ENCODE assay signal across 7 mouse cellular contexts in the genomic region with DNA sequence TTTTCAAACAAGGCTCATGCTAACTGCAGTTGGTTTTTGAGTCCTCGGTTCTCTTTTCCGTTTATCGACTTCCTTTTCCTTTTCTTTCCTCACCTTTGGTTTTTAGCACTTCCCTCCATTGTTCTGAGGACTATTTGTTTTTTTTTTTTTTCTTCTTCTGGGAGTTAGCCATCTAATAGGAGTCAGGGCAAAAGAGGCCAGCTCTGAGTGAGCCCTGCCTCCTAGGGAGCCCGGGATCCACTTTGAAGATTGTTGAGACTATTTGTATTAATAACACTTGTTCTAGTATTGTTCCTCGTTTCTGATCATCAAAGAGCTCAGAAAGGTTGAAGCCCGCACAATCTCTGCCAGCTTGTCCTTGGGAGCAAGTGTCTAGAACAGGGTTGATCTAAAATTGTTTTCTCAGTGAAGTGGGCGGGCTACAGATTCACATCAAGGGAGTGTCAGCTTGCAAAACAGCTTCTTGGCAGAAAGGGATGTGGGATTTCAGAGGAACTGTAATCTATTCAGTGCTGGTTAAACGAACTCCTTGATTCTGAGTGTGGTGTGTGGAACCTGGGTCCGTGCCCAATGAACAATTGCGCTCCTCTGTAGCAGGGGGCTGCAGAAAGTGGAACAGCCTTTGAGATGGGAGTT.
A peak's percentile ranks its signal among the peaks of the same experiment; 100 is the strongest.
DNase-seq lines count a peak whose midpoint lies in the region; ATAC-seq and TF ChIP-seq lines count a peak whose summit lies in the region.

No protein-coding gene starts in this region.

- TF ChIP-seq CTCF in stomach, postnatal 0 days (IDR thresholded peaks at IDR 0.05; ENCODE audit: low read depth) = no peak

- 70% methylated on average over 10 of the region's 10 CpGs for WGBS in midbrain, embryonic 14.5 days
- WGBS in midbrain, embryonic 11.5 days = 63% methylated on average over 10 of the region's 10 CpGs
- 9% methylated on average over 10 of the region's 10 CpGs for WGBS in liver, embryonic 15.5 days (ENCODE audit: insufficient replicate concordance)
- WGBS in stomach, postnatal 0 days = 32% methylated on average over 10 of the region's 10 CpGs

- no peaks in the 10 kb centered on the region for H3K27me3 ChIP-seq in midbrain, embryonic 14.5 days (ENCODE audit: control insufficient read depth, insufficient read depth, low read length)
- no peaks in the 10 kb centered on the region for H3K27me3 ChIP-seq in midbrain, embryonic 11.5 days (ENCODE audit: control insufficient read depth, insufficient read depth, low read length)
- H3K27me3 ChIP-seq in erythroblast, embryonic 14.5 days (ENCODE audit: control insufficient read depth) = no peaks in the 10 kb centered on the region
- no peaks in the 10 kb centered on the region for H3K27me3 ChIP-seq in liver, embryonic 15.5 days
- no peaks in the 10 kb centered on the region for H3K27me3 ChIP-seq in stomach, postnatal 0 days (ENCODE audit: control insufficient read depth, insufficient read depth, low read length)

- H3K4me1 ChIP-seq in midbrain, embryonic 14.5 days (ENCODE audit: control insufficient read depth, insufficient read depth, low read length) = no peaks in the 10 kb centered on the region
- peaks cover 3% of the 10 kb centered on the region; the same call in 1 of the 2 replicates for H3K4me1 ChIP-seq in midbrain, embryonic 11.5 days (ENCODE audit: control insufficient read depth, insufficient read depth, low read length)
- peaks cover 71% of the 10 kb centered on the region for H3K4me1 ChIP-seq in erythroblast, embryonic 14.5 days (ENCODE audit: control insufficient read depth)
- peaks cover 62% of the 10 kb centered on the region for H3K4me1 ChIP-seq in liver, embryonic 15.5 days (replicated peaks)
- H3K4me1 ChIP-seq in stomach, postnatal 0 days (replicated peaks; ENCODE audit: control insufficient read depth, insufficient read depth) = 0 out of 2 replicates have a peak, but pooled peaks cover 4% of the 10 kb centered on the region

- intact Hi-C loops in heart, postnatal 10 days (cut with DNase I) = loop anchor here (10.0 kb wide), 1 partner anchor 227 kb away; no protein-coding TSS in a partner anchor

- H3K9ac ChIP-seq in midbrain, embryonic 14.5 days (replicated peaks; ENCODE audit: low read length) = no peak overlapping the region
- H3K9ac ChIP-seq in midbrain, embryonic 11.5 days (ENCODE audit: low read length) = no peak overlapping the region
- H3K9ac ChIP-seq in liver, embryonic 15.5 days = peak overlapping the region; percentile 57
- no peak overlapping the region for H3K9ac ChIP-seq in stomach, postnatal 0 days (ENCODE audit: low read length)

- ATAC-seq in midbrain, embryonic 14.5 days (ENCODE audit: low FRiP score, low TSS enrichment) = no peak
- ATAC-seq in midbrain, embryonic 11.5 days (ENCODE audit: low FRiP score) = no peak
- peak; percentile 58 for ATAC-seq in liver, embryonic 15.5 days (ENCODE audit: insufficient read depth)
- ATAC-seq in stomach, postnatal 0 days (ENCODE audit: low FRiP score, low TSS enrichment) = peak; percentile 22; the same call in 1 of the 2 replicates

- TF ChIP-seq EP300 in stomach, postnatal 0 days (optimal IDR thresholded peaks at IDR 0.05) = no peak

- no peak overlapping the region for H3K4me3 ChIP-seq in midbrain, embryonic 14.5 days (replicated peaks; ENCODE audit: low read depth, low read length)
- H3K4me3 ChIP-seq in midbrain, embryonic 11.5 days (ENCODE audit: low read depth, low read length) = no peak overlapping the region
- H3K4me3 ChIP-seq in erythroblast, embryonic 14.5 days (replicated peaks) = peak overlapping the region; percentile 61
- H3K4me3 ChIP-seq in liver, embryonic 15.5 days (replicated peaks) = peak overlapping the region; percentile 46
- no peak overlapping the region for H3K4me3 ChIP-seq in stomach, postnatal 0 days (ENCODE audit: low read depth, low read length)

- H3K27ac ChIP-seq in midbrain, embryonic 14.5 days (replicated peaks; ENCODE audit: low read depth, low read length) = no peak overlapping the region
- no peak overlapping the region for H3K27ac ChIP-seq in midbrain, embryonic 11.5 days (ENCODE audit: low read depth, low read length)
- peak overlapping the region; percentile 91 for H3K27ac ChIP-seq in liver, embryonic 15.5 days (replicated peaks)
- peak overlapping the region; percentile 61 for H3K27ac ChIP-seq in stomach, postnatal 0 days (replicated peaks)

- no peaks in the 10 kb centered on the region for H3K36me3 ChIP-seq in midbrain, embryonic 14.5 days (ENCODE audit: control insufficient read depth, insufficient read depth, low read length)
- no peaks in the 10 kb centered on the region for H3K36me3 ChIP-seq in midbrain, embryonic 11.5 days (ENCODE audit: control insufficient read depth, insufficient read depth, low read length)
- peaks cover 6% of the 10 kb centered on the region for H3K36me3 ChIP-seq in erythroblast, embryonic 14.5 days (ENCODE audit: control insufficient read depth)
- no peaks in the 10 kb centered on the region for H3K36me3 ChIP-seq in liver, embryonic 15.5 days (replicated peaks)
- no peaks in the 10 kb centered on the region for H3K36me3 ChIP-seq in stomach, postnatal 0 days (ENCODE audit: control insufficient read depth, insufficient read depth, low read length)

- no peak overlapping the region for H3K4me2 ChIP-seq in midbrain, embryonic 14.5 days (ENCODE audit: low read length)
- no peak overlapping the region for H3K4me2 ChIP-seq in midbrain, embryonic 11.5 days
- peak overlapping the region; percentile 80 for H3K4me2 ChIP-seq in liver, embryonic 15.5 days
- H3K4me2 ChIP-seq in stomach, postnatal 0 days (replicated peaks; ENCODE audit: low read depth) = peak overlapping the region; percentile 26; the same call in 1 of the 2 replicates

- peak; percentile 12 for DNase-seq in midbrain, embryonic 14.5 days
- DNase-seq in midbrain, embryonic 11.5 days (ENCODE audit: low spot score, missing footprints) = no peak
- DNase-seq in heart, postnatal 10 days = peak; percentile 37 to 48
- DNase-seq in stomach, postnatal 0 days (ENCODE audit: low spot score) = peak; percentile 42
- no peak for DNase-seq in kidney, adult 11 months

- no peaks in the 10 kb centered on the region for H3K9me3 ChIP-seq in midbrain, embryonic 14.5 days (ENCODE audit: control insufficient read depth, low read length)
- no peaks in the 10 kb centered on the region for H3K9me3 ChIP-seq in midbrain, embryonic 11.5 days (ENCODE audit: control insufficient read depth, low read length)
- H3K9me3 ChIP-seq in erythroblast, embryonic 14.5 days (ENCODE audit: control insufficient read depth, low read length) = peaks cover 3% of the 10 kb centered on the region
- H3K9me3 ChIP-seq in liver, embryonic 15.5 days (replicated peaks) = no peaks in the 10 kb centered on the region
- H3K9me3 ChIP-seq in stomach, postnatal 0 days (ENCODE audit: control insufficient read depth, low read length) = no peaks in the 10 kb centered on the region

Comparison
In these comparisons a context has a peak if more than half of its experiments do, and no peak if none do; other contexts are left out.
1. DNase-seq: peak in midbrain, embryonic 14.5 days (single experiment), heart, postnatal 10 days (2 of 2) and stomach, postnatal 0 days (single experiment); none in midbrain, embryonic 11.5 days (single experiment) and kidney, adult 11 months (single experiment).
2. ATAC-seq: peak in liver, embryonic 15.5 days (single experiment) and stomach, postnatal 0 days (single experiment); none in midbrain, embryonic 14.5 days (single experiment) and midbrain, embryonic 11.5 days (single experiment).
3. H3K27ac ChIP-seq: peak in liver, embryonic 15.5 days (single experiment) and stomach, postnatal 0 days (single experiment); none in midbrain, embryonic 14.5 days (single experiment) and midbrain, embryonic 11.5 days (single experiment).
4. H3K4me2 ChIP-seq: peak in liver, embryonic 15.5 days (single experiment) and stomach, postnatal 0 days (single experiment); none in midbrain, embryonic 14.5 days (single experiment) and midbrain, embryonic 11.5 days (single experiment).
5. H3K4me3 ChIP-seq: peak in erythroblast, embryonic 14.5 days (single experiment) and liver, embryonic 15.5 days (single experiment); none in midbrain, embryonic 14.5 days (single experiment), midbrain, embryonic 11.5 days (single experiment) and stomach, postnatal 0 days (single experiment).